Mouse (Mus musculus) v-Abl transformed pro-B cells (cell line): Measurements from ENCODE around the gene Pi4ka.

Experiments
- in situ Hi-C, 2 experiments: fragments of 400-800 bp; cut with MboI; formaldehyde crosslinking; loops; one replicate each; pipeline ENCODE4 v1.15.1; 2025; ENCODE audit not compliant: unreplicated experiment in 2 of 2

The Pi4ka gene

GRCm38 (mm10) chr16:17340705-17341104 is 65.4 kb downstream of the Pi4ka start:
- in situ Hi-C loops, result no loop called here

GRCm38 (mm10) chr16:17339701-17340100 is 66.4 kb downstream of the Pi4ka start:
- in situ Hi-C loops, result no loop called here

GRCm38 (mm10) chr16:17336089-17336488 is 70.0 kb downstream of the Pi4ka start:
- in situ Hi-C loops, result no loop called here

- in situ Hi-C loops, result no loop called here
These were observed 71.5 kb downstream of the Pi4ka start for GRCm38 (mm10) chr16:17334574-17334973.

GRCm38 (mm10) chr16:17331855-17332254 is 74.3 kb downstream of the Pi4ka start:
- in situ Hi-C loops, result no loop called here

GRCm38 (mm10) chr16:17331116-17331515 is 75.0 kb downstream of the Pi4ka start, which contains the start of gene Serpind1:
Gene Serpind1 (plus strand): TSS chr16:17331371.
- in situ Hi-C loops, result no loop called here

- in situ Hi-C loops, result no loop called here
These were observed 76.1 kb downstream of the Pi4ka start for GRCm38 (mm10) chr16:17329848-17330570.

GRCm38 (mm10) chr16:17326064-17326463 is 80.0 kb downstream of the Pi4ka start:
- in situ Hi-C loops, result no loop called here

- in situ Hi-C loops, result no loop called here
These were observed 81.4 kb downstream of the Pi4ka start for GRCm38 (mm10) chr16:17324745-17325144.

- in situ Hi-C loops, result no loop called here
These were observed 84.6 kb downstream of the Pi4ka start for GRCm38 (mm10) chr16:17321481-17321880.

- in situ Hi-C loops, result no loop called here
These were observed 89.6 kb downstream of the Pi4ka start for GRCm38 (mm10) chr16:17316554-17316953.

GRCm38 (mm10) chr16:17312531-17312930 is 93.6 kb downstream of the Pi4ka start:
- in situ Hi-C loops, result no loop called here

- in situ Hi-C loops, result no loop called here
These were observed 97.1 kb downstream of the Pi4ka start for GRCm38 (mm10) chr16:17309036-17309435.

GRCm38 (mm10) chr16:17307461-17307860 is 98.7 kb downstream of the Pi4ka start:
- in situ Hi-C loops, result no loop called here

GRCm38 (mm10) chr16:17303521-17304245 is 102.4 kb downstream of the Pi4ka start:
- in situ Hi-C loops, result no loop called here

- in situ Hi-C loops, result no loop called here
These were observed 105.3 kb downstream of the Pi4ka start for GRCm38 (mm10) chr16:17300818-17301217.

GRCm38 (mm10) chr16:17292751-17293150 is 113.4 kb downstream of the Pi4ka start:
- in situ Hi-C loops, result loop anchor here in 1 of 2 experiments (25.0 kb wide), 1 partner anchor 980 kb away; the partner anchor contains the start of gene Yars2

GRCm38 (mm10) chr16:17291016-17291415 is 115.1 kb downstream of the Pi4ka start:
- in situ Hi-C loops, result loop anchor here in 1 of 2 experiments (25.0 kb wide), 1 partner anchor 979 kb away; the partner anchor contains the start of gene Yars2

GRCm38 (mm10) chr16:17287103-17287502 is 119.0 kb downstream of the Pi4ka start:
- in situ Hi-C loops, result loop anchor here in 1 of 2 experiments (25.0 kb wide), 1 partner anchor 975 kb away; the partner anchor contains the start of gene Yars2

GRCm38 (mm10) chr16:17283151-17283550 is 123.0 kb downstream of the Pi4ka start:
- in situ Hi-C loops, result loop anchor here (5.0 to 25.0 kb wide), 2 partner anchors 151 to 971 kb away; partner anchors contain the start of genes Sdf2l1 (in 2 of the 2) and Yars2 (in 1 of the 2)

GRCm38 (mm10) chr16:17280471-17280870 is 125.6 kb downstream of the Pi4ka start:
- in situ Hi-C loops, result loop anchor here (5.0 to 25.0 kb wide), 2 partner anchors 148 to 968 kb away; partner anchors contain the start of genes Sdf2l1 (in 2 of the 2) and Yars2 (in 1 of the 2)
